In genomic region chr6:99887904-99888303, GRCm38 (mm10) we compare ENCODE assay signal across 17 mouse cellular contexts.
DNase-seq lines count a peak whose midpoint lies in the region; ATAC-seq and TF ChIP-seq lines count a peak whose summit lies in the region.
"Had no signal": no experiment of that assay in that cellular context is flagged by ENCODE, and none has a peak within 500 bp of the region (broad histone marks: within the 10 kb centered on the region; RNA-seq: fewer than 3 reads in every experiment).

No protein-coding gene starts in this region.

- H3K36me3 ChIP-seq in embryonic facial prominence, embryonic 15.5 days = no peaks in the 10 kb centered on the region
- no peaks in the 10 kb centered on the region for H3K36me3 ChIP-seq in limb, embryonic 13.5 days
- H3K36me3 ChIP-seq in midbrain, embryonic 16.5 days (ENCODE audit: control insufficient read depth, insufficient read depth, low read length) = no peaks in the 10 kb centered on the region
- H3K36me3 ChIP-seq: embryonic facial prominence, embryonic 12.5 days; forebrain, embryonic 10.5 days had no signal

- WGBS in embryonic facial prominence, embryonic 15.5 days = 21% methylated on average over 8 of the region's 8 CpGs
- WGBS in limb, embryonic 13.5 days = 7% methylated on average over 8 of the region's 8 CpGs
- 75% methylated on average over 8 of the region's 8 CpGs for WGBS in midbrain, embryonic 16.5 days

- H3K4me1 ChIP-seq in embryonic facial prominence, embryonic 15.5 days = peaks cover 34% of the 10 kb centered on the region
- peaks cover 50% of the 10 kb centered on the region for H3K4me1 ChIP-seq in limb, embryonic 13.5 days
- H3K4me1 ChIP-seq in midbrain, embryonic 16.5 days (ENCODE audit: control insufficient read depth, insufficient read depth, low read length) = peaks cover 13% of the 10 kb centered on the region
- H3K4me1 ChIP-seq: megakaryocyte, embryonic 14.5 days had no signal

- intact Hi-C loops in heart, postnatal 14 days (cut with DNase I) = no loop called here

- H3K4me2 ChIP-seq in embryonic facial prominence, embryonic 15.5 days (replicated peaks) = no peak overlapping the region
- no peak overlapping the region for H3K4me2 ChIP-seq in limb, embryonic 13.5 days (replicated peaks)
- no peak overlapping the region for H3K4me2 ChIP-seq in midbrain, embryonic 16.5 days (ENCODE audit: low read length)
- H3K4me2 ChIP-seq: embryonic facial prominence, embryonic 12.5 days had no signal

- H3K9me3 ChIP-seq in embryonic facial prominence, embryonic 15.5 days (replicated peaks) = no peaks in the 10 kb centered on the region
- H3K9me3 ChIP-seq in limb, embryonic 13.5 days = no peaks in the 10 kb centered on the region; the same call in none of the 2 replicates
- H3K9me3 ChIP-seq in midbrain, embryonic 16.5 days (replicated peaks; ENCODE audit: control insufficient read depth, low read length, poor library complexity, severe bottlenecking) = no peaks in the 10 kb centered on the region
- H3K9me3 ChIP-seq: embryonic facial prominence, embryonic 12.5 days; forebrain, embryonic 10.5 days had no signal

- peak; percentile 52 for ATAC-seq in embryonic facial prominence, embryonic 15.5 days (ENCODE audit: insufficient number of reproducible peaks, low FRiP score, low TSS enrichment, low read depth)
- peak; percentile 68 for ATAC-seq in limb, embryonic 13.5 days (ENCODE audit: low FRiP score, low read depth)
- ATAC-seq in midbrain, embryonic 16.5 days = no peak

- H3K27me3 ChIP-seq in embryonic facial prominence, embryonic 15.5 days = peaks cover 6% of the 10 kb centered on the region; the same call in 1 of the 2 replicates
- peaks cover 51% of the 10 kb centered on the region for H3K27me3 ChIP-seq in limb, embryonic 13.5 days
- H3K27me3 ChIP-seq in midbrain, embryonic 16.5 days (ENCODE audit: control insufficient read depth, insufficient read depth, low read depth, low read length) = no peaks in the 10 kb centered on the region

- H3K4me3 ChIP-seq in layer of hippocampus, adult 2 months = no peak overlapping the region
- no peak overlapping the region for H3K4me3 ChIP-seq in embryonic facial prominence, embryonic 15.5 days (replicated peaks)
- H3K4me3 ChIP-seq in limb, embryonic 13.5 days = no peak overlapping the region
- H3K4me3 ChIP-seq in midbrain, embryonic 16.5 days (ENCODE audit: low read depth, low read length) = no peak overlapping the region
- H3K4me3 ChIP-seq: embryonic facial prominence, embryonic 12.5 days; forebrain, embryonic 10.5 days; megakaryocyte, embryonic 14.5 days had no signal

- DNase-seq in layer of hippocampus, adult 2 months (ENCODE audit: low spot score in 2 of 2) = no peak
- no peak for DNase-seq in layer of hippocampus, adult 9-10 months (ENCODE audit: low spot score)
- DNase-seq in embryo, embryonic 10.5 days (ENCODE audit: low spot score) = peak; percentile 39
- no peak for DNase-seq in heart, postnatal 14 days
- no peak for DNase-seq in urinary bladder, adult 18-20 months (ENCODE audit: low spot score in 2 of 2)
- DNase-seq: adrenal gland, adult 2 months; cerebellum, adult 9-11 months; kidney, postnatal 36 days; liver; lung, postnatal 10 days; thymus, postnatal 36 days had no signal

- H3K9ac ChIP-seq in embryonic facial prominence, embryonic 15.5 days = no peak overlapping the region
- no peak overlapping the region for H3K9ac ChIP-seq in limb, embryonic 13.5 days
- no peak overlapping the region for H3K9ac ChIP-seq in midbrain, embryonic 16.5 days (ENCODE audit: low read depth, low read length)
- H3K9ac ChIP-seq: embryonic facial prominence, embryonic 12.5 days had no signal

- no peak overlapping the region for H3K27ac ChIP-seq in layer of hippocampus, adult 2 months
- no peak overlapping the region for H3K27ac ChIP-seq in embryonic facial prominence, embryonic 15.5 days (replicated peaks)
- H3K27ac ChIP-seq in limb, embryonic 13.5 days = no peak overlapping the region
- no peak overlapping the region for H3K27ac ChIP-seq in midbrain, embryonic 16.5 days (ENCODE audit: low read length)
- H3K27ac ChIP-seq: embryonic facial prominence, embryonic 12.5 days; forebrain, embryonic 10.5 days had no signal

- 0 out of 2 replicates have a peak, but pooled peaks have one; percentile 21 for TF ChIP-seq CTCF in layer of hippocampus, adult 2 months (conservative IDR thresholded peaks at IDR 0.05)
